Mouse (Mus musculus) liver, adult 10 weeks (tissue): ENCODE measurements around the gene Mettl25. TPM values are rescaled to one million over a fixed set of nuclear protein-coding genes. Genes with fewer than 3 reads are reported as not detected.

Source experiments
- polyA plus RNA-seq: library from polyadenylated mRNA; stranded (reverse); fragments of 350-450 nt; fragmentation: Illumina TruSeq; extraction: RNeasy Lipid Tissue Mini Kit (QIAGEN cat#74804); gene quantifications from one replicate; pipeline ENCODE4 v1.2.3, GENCODE M21; 2014; ENCODE audit warnings: low read depth, low replicate concordance

The Mettl25 gene
- polyA plus RNA-seq, result 2.9 TPM

DNA sequence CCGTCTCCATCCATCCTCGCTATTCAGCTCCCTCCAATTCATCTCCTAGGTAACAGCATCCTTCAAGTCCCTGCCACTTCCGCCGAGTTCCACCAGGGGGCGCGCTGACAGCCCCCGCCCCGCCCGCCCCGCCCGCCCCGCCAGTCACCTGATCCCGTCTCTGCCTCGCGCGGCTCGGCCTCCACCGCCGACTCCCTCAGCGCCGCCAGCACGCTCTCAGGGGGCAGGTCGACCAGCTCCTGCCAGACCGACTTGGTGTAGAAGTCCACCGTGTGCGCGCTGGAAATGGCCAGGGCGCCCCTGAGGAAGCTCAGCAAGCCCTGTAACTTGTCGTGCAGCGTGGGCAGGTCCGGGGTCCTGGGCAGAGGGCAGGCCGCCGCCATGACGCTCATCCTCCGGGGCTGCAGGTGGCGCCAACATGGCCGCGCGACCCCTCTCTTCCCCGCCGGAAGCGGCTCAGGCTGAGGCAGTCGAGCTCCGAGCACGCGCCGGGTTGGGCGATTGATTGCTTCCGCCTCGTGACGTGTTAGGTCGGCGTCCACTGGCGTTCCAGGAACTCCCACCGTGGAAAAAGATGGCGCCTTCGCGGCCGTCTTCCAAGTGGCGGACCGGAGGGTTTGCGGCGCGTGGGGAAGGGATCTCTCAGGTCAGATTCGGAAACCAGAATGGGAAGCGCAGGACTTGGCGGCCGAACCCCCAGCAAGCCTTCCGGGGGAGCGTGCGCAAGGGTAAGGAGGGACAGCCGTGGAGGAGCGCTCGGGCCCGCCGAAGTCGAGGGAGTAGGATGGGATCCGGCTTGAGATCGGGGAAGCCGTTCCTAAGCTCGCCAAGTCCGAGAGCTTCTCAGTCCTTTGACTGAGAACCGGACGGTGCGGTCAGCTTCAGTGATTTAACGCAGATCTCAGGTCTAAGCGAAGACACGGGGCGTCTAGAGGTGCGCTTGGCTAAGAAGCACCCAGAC is at the start of gene Mettl25, which contains the start of gene Ccdc59:
Gene Mettl25 (minus strand): TSS at position 453 of the 961 bp plus-strand sequence.
Gene Ccdc59 (plus strand): TSS at position 140 of the 961 bp plus-strand sequence.

Other genes with a start within 250 kb of the Mettl25 start
- gene Ccdc59, start 313 bp downstream of the Mettl25 start, polyA plus RNA-seq, result 21.2 TPM